10 mouse cellular contexts compared by ENCODE assay signal in genomic region chr11:3441696-3442443, GRCm38 (mm10). TPM values are rescaled to one million over a fixed set of nuclear protein-coding genes. Genes with fewer than 3 reads are reported as not detected.
A peak's percentile ranks its signal among the peaks of the same experiment; 100 is the strongest.
DNase-seq lines count a peak whose midpoint lies in the region; ATAC-seq and TF ChIP-seq lines count a peak whose summit lies in the region.
"Had no signal": no experiment of that assay in that cellular context is flagged by ENCODE, and none has a peak within 500 bp of the region (broad histone marks: within the 10 kb centered on the region; RNA-seq: fewer than 3 reads in every experiment).

No protein-coding gene starts in this region.

- no peaks in the 10 kb centered on the region for H3K4me1 ChIP-seq in forebrain, embryonic 12.5 days
- H3K4me1 ChIP-seq in forebrain, embryonic 10.5 days: no peaks in the 10 kb centered on the region; the same call in 1 of the 2 replicates
- no peaks in the 10 kb centered on the region for H3K4me1 ChIP-seq in lung, embryonic 14.5 days (ENCODE audit: insufficient read depth)

- no peak for TF ChIP-seq CTCF in lung, embryonic 14.5 days (IDR thresholded peaks at IDR 0.05; ENCODE audit: low read depth)

- no peak overlapping the region for H3K4me2 ChIP-seq in forebrain, embryonic 12.5 days
- no peak overlapping the region for H3K4me2 ChIP-seq in lung, embryonic 14.5 days

- no peak overlapping the region for H3K9ac ChIP-seq in forebrain, embryonic 12.5 days
- no peak overlapping the region for H3K9ac ChIP-seq in lung, embryonic 14.5 days

- no peak for DNase-seq in forebrain, embryonic 10.5 days (ENCODE audit: extremely low spot score, low spot score)
- peak; percentile 44 for DNase-seq in layer of hippocampus, adult 9-11 months
- no peak for DNase-seq in layer of hippocampus, adult 11-12 months (ENCODE audit: low spot score)
- peak; percentile 79 for DNase-seq in cerebellum, adult 9-10 months
- DNase-seq in lung, embryonic 14.5 days: peak; percentile 48
- no peak for DNase-seq in urinary bladder, adult 18-20 months (ENCODE audit: low spot score in 2 of 2)
- DNase-seq in spleen, postnatal 36 days (ENCODE audit: low spot score in 2 of 2): no peak

- ATAC-seq in forebrain, embryonic 12.5 days (ENCODE audit: low FRiP score): no peak
- no peak; the same call in 1 of the 2 replicates for ATAC-seq in lung, embryonic 14.5 days (ENCODE audit: insufficient read depth)
- ATAC-seq: CD4-positive, CD25-positive, alpha-beta regulatory T cell, adult 4 months had no signal

- no peaks in the 10 kb centered on the region for H3K27me3 ChIP-seq in forebrain, embryonic 12.5 days
- H3K27me3 ChIP-seq in forebrain, embryonic 10.5 days (ENCODE audit: poor library complexity, severe bottlenecking): no peaks in the 10 kb centered on the region
- H3K27me3 ChIP-seq in lung, embryonic 14.5 days (ENCODE audit: insufficient read depth, low read length): no peaks in the 10 kb centered on the region

- H3K4me3 ChIP-seq in forebrain, embryonic 12.5 days (replicated peaks): no peak overlapping the region
- H3K4me3 ChIP-seq in forebrain, embryonic 10.5 days: no peak overlapping the region
- H3K4me3 ChIP-seq in lung, embryonic 14.5 days (ENCODE audit: low read depth, low read length): no peak overlapping the region
- H3K4me3 ChIP-seq: erythroblast, embryonic 14.5 days had no signal

- no peaks in the 10 kb centered on the region for H3K36me3 ChIP-seq in forebrain, embryonic 12.5 days (replicated peaks)
- no peaks in the 10 kb centered on the region for H3K36me3 ChIP-seq in forebrain, embryonic 10.5 days (replicated peaks)
- no peaks in the 10 kb centered on the region for H3K36me3 ChIP-seq in lung, embryonic 14.5 days (ENCODE audit: insufficient read depth)

- H3K27ac ChIP-seq in forebrain, embryonic 12.5 days: 0 out of 2 replicates have a peak overlapping the region, but pooled peaks have one; percentile 25
- H3K27ac ChIP-seq in forebrain, embryonic 10.5 days: no peak overlapping the region
- H3K27ac ChIP-seq in lung, embryonic 14.5 days (ENCODE audit: low read depth): no peak overlapping the region

- no peaks in the 10 kb centered on the region for H3K9me3 ChIP-seq in forebrain, embryonic 12.5 days
- H3K9me3 ChIP-seq in forebrain, embryonic 10.5 days: no peaks in the 10 kb centered on the region
- H3K9me3 ChIP-seq in lung, embryonic 14.5 days (ENCODE audit: low read depth, low read length): no peaks in the 10 kb centered on the region

RNA-seq across cellular contexts. Expression of gene Rnf185, which starts 10.3 kb away (rescaled TPM):
- 42.4 and 43.2 TPM in 2 replicates for polyA plus RNA-seq in forebrain, embryonic 12.5 days (2016; fragmentation: Nextera tagmentation; extraction: Ambion mirVana)
- polyA plus RNA-seq in forebrain, embryonic 10.5 days (2016; fragmentation: Nextera tagmentation; extraction: Ambion mirVana): 39.6 and 42.4 TPM in 2 replicates
- 37.9 and 40.7 TPM in 2 replicates for polyA plus RNA-seq in lung, embryonic 14.5 days (2014; fragmentation: Nextera tagmentation; extraction: Ambion mirVana)

RNA-seq across cellular contexts. Expression of gene Limk2, which starts 32.9 kb away (rescaled TPM):
- 79.4 and 79.8 TPM in 2 replicates for polyA plus RNA-seq in forebrain, embryonic 12.5 days (2016; fragmentation: Nextera tagmentation; extraction: Ambion mirVana)
- 42.8 and 43.1 TPM in 2 replicates for polyA plus RNA-seq in forebrain, embryonic 10.5 days (2016; fragmentation: Nextera tagmentation; extraction: Ambion mirVana)
- polyA plus RNA-seq in lung, embryonic 14.5 days (2014; fragmentation: Nextera tagmentation; extraction: Ambion mirVana): 45.3 and 49.1 TPM in 2 replicates

RNA-seq across cellular contexts. Expression of gene Pla2g3, which starts 46.2 kb away (rescaled TPM):
- polyA plus RNA-seq in forebrain, embryonic 12.5 days (2016; fragmentation: Nextera tagmentation; extraction: Ambion mirVana): 0.59 and 0.64 TPM in 2 replicates
- polyA plus RNA-seq in forebrain, embryonic 10.5 days (2016; fragmentation: Nextera tagmentation; extraction: Ambion mirVana): 1.4 TPM in 2 replicates
- polyA plus RNA-seq in lung, embryonic 14.5 days (2014; fragmentation: Nextera tagmentation; extraction: Ambion mirVana): 0.46 and 0.47 TPM in 2 replicates
- polyA plus RNA-seq: erythroblast, embryonic 14.5 days had no signal

Comparison
In these comparisons a context has a peak if more than half of its experiments do, and no peak if none do; other contexts are left out.
1. DNase-seq: peak in layer of hippocampus, adult 9-11 months (single experiment), cerebellum, adult 9-10 months (single experiment) and lung, embryonic 14.5 days (single experiment); none in forebrain, embryonic 10.5 days (single experiment), layer of hippocampus, adult 11-12 months (single experiment), urinary bladder, adult 18-20 months (0 of 2) and spleen, postnatal 36 days (0 of 2).